Mouse (Mus musculus): ENCODE results near the gene Atxn1. TPM values are rescaled to one million over a fixed set of nuclear protein-coding genes. Genes with fewer than 3 reads are reported as not detected.

Atxn1 gene
- polyA plus RNA-seq (2021; fragmentation: Nextera tagmentation): 14.8 and 23.2 TPM in 2 replicates
- long read RNA-seq, experiment 1, partial matches to known transcripts: 1 of 117 reads
- long read RNA-seq, experiment 1, other reads (novel, unspliced or antisense): 115 of 117 reads
- long read RNA-seq, experiment 2, partial matches to known transcripts: 1 of 28 reads
- long read RNA-seq, experiment 2, other reads (novel, unspliced or antisense): 27 of 28 reads

GRCm38 (mm10) chr13:45964853-45965593 lies at the start of gene Atxn1:
TSS of gene Atxn1 (minus strand) at chr13:45965008.

GRCm38 (mm10) chr13:45507274-45508229 lies 457.3 kb downstream of the Atxn1 start, which contains the start of gene Gmpr:
TSS of gene Gmpr (plus strand) at chr13:45507444.

All from layer of hippocampus, adult 6 months (tissue).